Mouse (Mus musculus): ENCODE data around the gene Tspan18.

DNA sequence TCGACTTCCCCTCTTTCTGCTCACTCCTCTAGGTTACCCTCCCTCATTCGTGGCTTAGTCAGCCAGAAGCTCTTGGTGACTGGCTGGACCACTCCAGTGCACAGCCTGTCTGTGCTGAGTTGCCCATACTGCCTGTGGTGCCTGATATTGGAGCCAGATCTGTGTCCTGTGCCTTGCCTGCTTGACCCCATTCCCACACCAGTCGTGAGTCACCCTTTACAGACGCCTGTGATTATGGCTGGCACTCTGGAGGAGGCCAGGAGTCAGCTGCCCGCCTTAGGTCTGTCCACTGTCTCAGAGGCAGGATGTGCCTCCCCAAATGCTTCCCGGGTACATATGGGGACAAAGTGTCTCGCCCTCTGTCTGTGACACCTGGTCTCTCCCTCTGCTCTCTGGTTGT, 17.0 kb upstream of the Tspan18 start:
- TF ChIP-seq POLR2A (IDR thresholded peaks at IDR 0.05; ENCODE audit: extremely low read depth, insufficient read depth, low read length) (no peak), CTCF (IDR thresholded peaks at IDR 0.05; ENCODE audit: low read depth, low read length) (no peak)

Data from liver, adult 2 months (tissue).